Mouse (Mus musculus): ENCODE measurements around the gene Trp53bp1.

Gene Trp53bp1

DNA sequence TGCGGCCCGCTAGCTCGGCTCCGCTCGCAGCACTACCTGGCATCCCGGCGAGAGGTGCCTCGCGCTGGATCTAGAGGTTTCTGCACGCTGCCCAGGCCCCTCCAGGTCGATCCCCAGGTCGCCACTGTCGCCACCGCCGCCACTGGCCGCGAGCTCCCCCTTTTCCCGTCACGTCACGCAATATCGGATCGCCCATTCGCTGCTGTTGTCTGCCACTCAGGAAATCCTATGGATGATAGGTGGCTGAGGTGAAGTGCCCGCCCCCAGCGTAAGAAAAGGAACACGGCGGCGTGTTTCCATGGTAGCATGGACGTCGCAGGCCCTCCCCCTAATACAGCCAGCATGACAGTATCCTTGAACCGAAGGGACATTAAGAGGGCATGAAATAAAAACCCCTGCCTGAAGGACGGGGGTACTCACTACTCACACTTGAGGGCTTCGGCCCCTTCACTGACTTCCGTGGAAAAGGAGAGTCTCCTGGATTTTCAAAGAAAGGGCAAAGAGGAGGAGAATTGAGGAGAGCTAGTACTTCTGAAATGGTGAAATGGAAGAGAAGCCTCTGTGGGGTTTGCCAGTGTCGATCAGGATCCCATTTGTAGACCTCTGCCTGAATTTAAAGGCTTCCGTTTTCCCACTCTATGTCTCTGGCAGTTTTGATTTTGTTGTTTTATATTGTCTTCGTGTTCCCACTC lies at the start of gene Trp53bp1:
Trp53bp1 (minus strand) TSS at position 172 of the 692 bp plus-strand sequence.
- peak; percentile 93 to 98 for DNase-seq (ENCODE audit: low spot score in 2 of 2)

- DNase-seq (ENCODE audit: low spot score in 2 of 2) = no peak
These were observed 45.1 kb upstream of the Trp53bp1 start for GRCm38 (mm10) chr2:121316278-121316677.

DNA sequence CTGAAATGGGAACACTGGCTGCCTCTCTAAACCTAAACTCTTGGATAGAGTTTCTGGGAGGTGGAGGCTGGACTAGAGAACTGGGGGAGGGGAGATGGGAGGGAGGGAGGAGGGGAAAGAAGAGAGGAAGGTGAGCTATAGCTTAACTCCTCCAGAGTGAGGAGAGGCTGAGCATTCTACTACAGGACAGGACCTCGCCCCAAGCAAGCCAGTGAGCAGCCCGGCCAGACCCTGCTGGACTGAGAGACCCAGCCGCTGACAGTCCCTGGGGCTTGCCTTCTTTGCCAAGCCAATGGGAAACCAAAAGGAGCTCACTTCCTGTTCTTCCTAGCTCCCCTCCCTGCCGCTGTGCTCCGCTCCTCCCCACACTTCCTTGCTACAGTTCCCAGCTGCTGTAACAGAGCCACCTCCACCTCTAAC lies 37.8 kb upstream of the Trp53bp1 start:
- no peak for DNase-seq (ENCODE audit: low spot score in 2 of 2)

GRCm38 (mm10) chr2:121300036-121300435 lies 28.8 kb upstream of the Trp53bp1 start:
- no peak for DNase-seq (ENCODE audit: low spot score in 2 of 2)

- no peak for DNase-seq (ENCODE audit: low spot score in 2 of 2)
These were observed 28.3 kb upstream of the Trp53bp1 start for GRCm38 (mm10) chr2:121299471-121299870.

DNA sequence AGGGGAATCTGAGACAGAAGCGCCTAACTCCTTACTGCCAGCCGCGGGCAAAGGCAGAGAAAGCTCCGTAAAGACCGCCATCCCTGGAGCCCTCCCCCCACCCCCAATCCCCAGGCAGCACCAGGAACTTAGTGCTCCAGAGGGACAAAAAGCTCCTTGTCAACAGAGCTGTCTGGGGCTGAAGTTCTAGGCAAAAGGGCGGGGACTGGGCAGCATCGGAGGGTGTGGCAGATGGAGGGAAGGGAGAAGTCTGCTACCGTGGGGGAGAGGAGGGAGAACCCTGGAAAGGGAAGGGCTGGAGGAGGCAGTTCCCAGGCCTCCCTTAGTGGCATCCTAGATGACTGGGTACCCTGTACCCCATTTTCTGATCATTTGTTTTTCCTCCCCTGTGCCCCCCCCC lies 26.9 kb upstream of the Trp53bp1 start:
- DNase-seq (ENCODE audit: low spot score in 2 of 2) = no peak

- no peak for DNase-seq (ENCODE audit: low spot score in 2 of 2)
These were observed 26.5 kb upstream of the Trp53bp1 start for GRCm38 (mm10) chr2:121297701-121298100.

DNA sequence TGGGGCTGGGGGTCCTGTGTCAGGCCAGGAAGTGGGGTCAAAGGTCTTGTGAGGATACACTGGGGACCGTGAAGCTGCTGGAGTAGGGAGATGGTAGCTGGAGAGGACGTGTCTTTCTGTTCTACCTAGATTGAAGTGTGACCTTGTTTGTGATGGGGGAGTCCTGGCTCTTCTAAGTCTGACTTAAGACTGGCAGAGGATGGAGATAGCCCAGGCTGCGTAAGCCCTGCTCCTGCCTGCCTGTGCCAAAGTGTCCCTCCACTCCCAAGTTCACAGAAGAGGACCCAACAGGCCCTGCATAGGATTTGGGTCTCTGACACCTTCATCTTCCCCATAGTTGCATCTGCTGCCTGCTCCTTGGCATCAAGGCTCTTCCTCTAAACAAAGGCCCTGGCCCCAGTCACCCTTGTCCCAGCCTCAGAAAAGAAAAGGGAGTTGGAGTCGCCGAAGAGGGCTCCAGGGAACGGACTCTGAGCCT lies 25.6 kb upstream of the Trp53bp1 start:
- no peak for DNase-seq (ENCODE audit: low spot score in 2 of 2)

GRCm38 (mm10) chr2:121295608-121296571 lies 24.7 kb upstream of the Trp53bp1 start:
- peak in 1 of 2 experiments; percentile 17 for DNase-seq (ENCODE audit: low spot score in 2 of 2)

DNA sequence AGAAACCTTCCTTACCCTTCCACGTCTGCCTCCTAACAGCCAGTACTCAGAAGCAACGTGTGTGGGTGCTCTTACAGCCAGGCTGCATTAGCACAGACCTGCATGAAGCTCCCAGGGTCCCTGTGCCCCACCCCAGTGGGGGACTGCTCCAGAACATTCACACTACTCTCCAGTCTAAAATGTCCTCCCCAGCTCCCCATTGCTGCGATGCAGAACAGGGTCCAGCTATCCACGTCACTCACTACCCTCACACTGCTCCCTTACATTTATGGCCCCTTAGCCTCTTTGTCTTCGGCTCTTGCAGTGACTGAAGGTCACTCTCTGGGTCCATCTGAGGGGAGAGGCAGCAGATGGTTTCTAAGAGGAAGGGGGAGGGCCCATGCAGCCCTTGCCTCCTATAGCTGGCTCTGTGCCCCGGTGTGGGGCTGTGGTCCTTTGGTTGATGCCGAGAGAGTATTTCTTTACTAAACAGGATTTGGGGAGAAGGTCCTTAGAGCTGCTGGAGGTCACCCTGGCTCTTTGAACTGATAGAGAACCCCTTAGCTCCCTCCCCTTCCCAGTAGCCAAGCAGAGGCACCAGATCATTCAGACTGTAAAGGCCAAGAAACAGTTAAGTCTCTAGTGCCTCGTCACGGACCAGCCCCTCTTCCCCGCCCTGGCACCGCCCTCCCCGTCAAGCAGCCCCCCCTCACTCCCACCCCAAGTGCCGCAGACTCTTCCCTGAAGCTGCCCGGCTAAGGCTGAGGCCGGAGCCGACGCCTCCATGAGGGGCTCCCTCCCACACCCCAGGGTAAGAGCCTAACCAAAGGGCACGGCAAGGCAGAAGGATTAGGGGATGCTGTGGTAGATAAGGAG lies 23.8 kb upstream of the Trp53bp1 start:
- peak in 1 of 2 experiments; percentile 16 for DNase-seq (ENCODE audit: low spot score in 2 of 2)

DNA sequence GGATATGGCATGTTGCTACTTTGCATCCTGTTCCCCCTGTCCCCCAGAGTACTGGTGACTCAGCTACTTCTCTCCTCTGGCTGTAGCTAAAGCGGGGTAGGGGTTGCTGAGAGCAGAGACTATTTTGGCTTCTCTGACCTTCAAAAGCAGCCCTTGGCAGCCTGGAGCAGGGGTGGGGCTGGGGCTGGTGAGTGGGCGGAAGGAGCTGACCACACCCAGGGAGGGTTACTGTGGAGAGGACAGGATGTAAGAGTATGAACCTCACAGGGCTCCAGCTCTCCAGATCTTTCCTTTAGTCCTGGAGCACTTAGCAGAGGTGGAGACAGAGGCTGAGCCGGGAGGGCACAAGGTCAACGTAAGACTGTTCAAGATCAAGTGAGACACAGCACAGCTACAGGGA lies 23.0 kb upstream of the Trp53bp1 start:
- peak; percentile 27 to 49 for DNase-seq (ENCODE audit: low spot score in 2 of 2)

DNA sequence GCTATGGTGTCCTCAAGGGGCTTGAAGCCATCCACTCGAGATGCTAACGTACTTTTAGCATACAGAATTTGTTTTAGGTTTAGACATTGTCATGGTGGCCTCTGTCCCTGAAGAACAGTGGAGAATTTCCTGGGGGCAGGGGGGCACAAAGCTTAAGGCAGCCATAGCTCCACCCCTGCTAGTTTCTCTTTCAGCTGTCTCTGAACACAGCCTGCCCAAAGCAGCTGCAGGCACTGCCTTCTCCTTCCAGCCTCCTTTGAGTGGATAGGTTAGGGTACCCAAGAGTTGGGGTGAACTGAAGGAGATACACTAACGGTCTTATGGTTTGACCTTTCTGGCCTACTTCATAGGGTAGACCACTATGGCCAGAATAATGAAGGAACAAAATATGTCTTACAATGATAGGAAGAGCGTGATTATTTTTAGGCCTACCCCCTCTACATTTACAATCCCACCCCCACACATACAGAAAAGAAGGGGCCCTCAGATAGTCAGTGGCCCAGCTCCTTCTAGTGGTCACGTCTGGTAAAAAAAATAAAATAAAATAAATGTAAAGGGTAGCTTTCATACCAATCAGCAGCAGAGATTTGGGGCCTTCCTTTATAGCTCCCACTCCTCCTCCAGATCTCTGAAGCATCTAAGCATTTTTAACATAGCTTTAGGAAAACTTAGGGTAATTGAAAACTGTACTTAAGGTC lies 21.3 kb upstream of the Trp53bp1 start:
- DNase-seq (ENCODE audit: low spot score in 2 of 2) = no peak

DNA sequence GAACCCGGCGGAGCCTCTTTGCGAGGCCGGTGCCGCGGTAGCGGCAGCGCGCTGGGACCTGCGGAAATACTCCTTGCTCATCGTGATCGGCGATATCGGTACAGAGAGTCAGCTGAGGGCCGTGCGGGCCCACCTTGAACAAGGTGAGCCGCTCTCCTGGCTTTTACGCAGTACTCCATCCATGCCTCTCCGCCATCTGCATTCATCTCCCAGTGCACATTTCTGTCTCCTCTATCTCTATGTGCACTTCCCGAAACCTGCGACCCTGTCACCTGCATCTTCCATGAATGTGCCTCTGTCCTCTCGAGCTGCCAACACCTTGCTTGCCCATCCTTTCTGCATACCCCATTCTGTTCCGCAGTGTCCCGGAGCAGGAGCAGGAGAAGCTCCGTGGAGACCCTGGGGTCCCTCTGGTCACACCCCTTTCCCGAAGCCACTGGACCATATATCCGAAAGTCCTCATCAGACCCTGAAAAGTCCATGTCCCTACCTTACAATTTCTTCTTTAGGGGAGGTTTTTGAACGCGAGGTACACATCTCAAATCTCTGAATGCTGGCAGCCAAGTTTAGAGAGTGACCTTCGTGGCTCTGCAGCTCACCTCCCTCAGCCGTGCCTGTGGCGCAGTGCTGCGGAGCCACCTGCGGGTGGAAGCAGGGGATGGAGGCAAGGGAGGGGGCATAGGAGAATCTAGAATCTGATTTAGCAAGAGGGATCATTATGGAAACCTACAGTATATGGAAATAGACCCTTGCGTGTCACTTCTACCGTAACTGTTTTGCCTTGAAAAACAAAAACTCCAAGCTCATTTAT lies 18.7 kb upstream of the Trp53bp1 start:
- no peak for DNase-seq (ENCODE audit: low spot score in 2 of 2)

DNA sequence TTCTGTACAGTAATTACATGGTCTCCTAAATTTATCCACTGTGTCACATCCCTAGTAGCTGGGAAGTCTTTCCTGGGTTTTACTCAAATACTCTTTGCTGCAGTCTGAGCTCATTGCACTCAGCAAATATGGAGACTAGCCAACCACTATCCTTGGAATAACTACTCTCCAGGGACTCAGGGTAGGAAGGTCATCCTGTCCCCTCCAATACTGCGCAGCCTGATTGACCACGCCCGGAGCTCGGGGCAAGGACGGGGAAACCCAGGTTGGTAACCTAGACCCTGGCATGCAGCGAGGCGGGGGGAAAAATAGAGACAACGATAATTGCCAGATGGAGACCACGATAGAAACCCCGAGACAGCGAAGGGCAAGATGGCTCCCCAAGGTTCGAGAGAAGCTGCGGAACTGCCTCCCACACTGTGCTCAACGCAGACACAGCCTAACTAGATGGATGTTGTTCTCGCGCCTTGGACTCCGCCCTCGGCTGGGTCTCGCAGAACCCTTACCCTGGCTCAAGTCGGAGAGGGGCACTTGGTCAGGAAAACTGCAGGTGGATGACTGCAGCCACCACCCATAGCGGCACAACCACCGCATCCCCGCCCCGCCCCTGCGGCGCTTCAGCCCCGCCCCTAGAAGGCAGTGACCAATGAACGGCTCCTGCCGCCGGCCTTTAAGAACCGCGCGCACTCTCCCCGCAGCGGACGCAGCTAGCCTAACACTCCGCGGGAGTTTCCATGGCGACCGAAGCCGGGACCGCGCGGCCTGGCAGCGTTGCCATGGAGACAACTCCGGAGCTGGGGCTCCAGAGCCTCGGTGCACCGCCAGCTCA lies 17.9 kb upstream of the Trp53bp1 start, which contains the start of gene Map1a:
Map1a (plus strand) TSS at position 700 of the 829 bp plus-strand sequence.
- DNase-seq (ENCODE audit: low spot score in 2 of 2) = peak; percentile 81 to 83

- DNase-seq (ENCODE audit: low spot score in 2 of 2) = no peak
These were observed 16.6 kb upstream of the Trp53bp1 start for GRCm38 (mm10) chr2:121287850-121288249.

DNA sequence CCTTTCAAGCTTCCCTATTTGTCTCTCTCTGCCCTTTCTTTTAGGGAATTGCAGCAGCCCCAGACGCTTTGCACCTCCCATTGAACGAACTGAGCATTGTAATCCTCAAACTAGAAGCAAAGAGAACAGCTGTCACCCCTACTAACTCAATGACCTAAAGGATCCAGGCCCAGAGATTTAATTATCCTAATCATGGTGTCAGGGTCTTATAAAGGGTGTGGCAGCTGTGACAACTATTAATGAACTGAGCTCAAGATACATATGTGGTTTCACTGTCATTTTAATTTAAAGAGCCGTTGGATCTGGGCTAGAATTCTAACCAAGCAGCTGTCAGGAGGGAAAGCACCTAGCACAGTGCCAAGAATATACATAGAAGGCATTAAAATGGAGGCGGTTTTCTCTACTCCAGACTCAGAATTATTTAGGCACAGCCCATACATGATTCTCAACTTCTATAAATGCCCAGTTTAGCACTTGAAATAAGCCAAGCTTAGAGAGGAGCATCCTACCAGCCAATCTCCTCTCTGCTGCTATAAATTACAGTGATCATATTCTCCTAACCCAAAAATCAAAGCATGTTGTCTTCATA lies 815 bp upstream of the Trp53bp1 start:
- DNase-seq (ENCODE audit: low spot score in 2 of 2) = no peak

DNA sequence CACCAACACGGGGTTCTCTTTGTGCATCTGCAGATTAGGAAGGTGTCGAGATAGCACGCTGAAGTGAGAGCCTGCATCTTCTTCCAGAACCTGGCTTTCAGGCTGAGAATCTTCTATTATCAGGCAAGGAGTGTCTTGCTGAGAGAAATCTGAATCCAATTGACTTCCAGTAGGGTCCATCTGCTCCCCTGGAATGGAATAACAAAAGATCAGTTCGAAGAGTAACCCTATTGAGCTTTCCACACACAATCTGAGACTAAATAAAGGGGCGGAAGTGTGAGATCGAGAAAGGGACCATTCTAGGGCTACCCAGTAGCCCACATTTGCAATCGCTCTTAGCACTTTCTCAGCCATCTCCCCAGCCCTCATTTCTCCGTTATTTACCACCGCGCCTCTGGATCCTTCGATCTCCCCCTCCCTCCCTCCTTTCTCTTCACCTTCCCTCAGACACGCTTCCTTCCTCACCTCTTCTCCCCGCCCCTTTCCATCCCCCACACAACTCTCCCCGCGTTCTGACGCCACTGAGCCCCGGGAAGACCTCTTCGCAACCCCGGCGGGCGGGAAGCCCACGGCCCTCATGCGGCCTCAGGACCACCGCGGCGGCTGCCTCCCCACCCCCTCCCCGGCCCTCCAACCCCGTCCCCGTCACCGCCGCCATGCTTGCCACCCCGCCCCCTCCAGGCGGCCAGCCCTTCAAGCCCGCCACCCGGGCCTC lies 529 bp downstream of the Trp53bp1 start:
- DNase-seq (ENCODE audit: low spot score in 2 of 2) = no peak

GRCm38 (mm10) chr2:121268446-121268845 lies 2.8 kb downstream of the Trp53bp1 start:
- DNase-seq (ENCODE audit: low spot score in 2 of 2) = peak; percentile 10 to 37

Measured in urinary bladder, adult 18-20 months (tissue).